Mouse (Mus musculus) cerebellum, adult 9-11 months (tissue): ENCODE results near the gene Map2k7.
A peak's percentile ranks its signal among the peaks of the same experiment; 100 is the strongest.
"Not testable (repeated sequence)": the region's sequence is repeated elsewhere in the genome, so short reads cannot be mapped to it uniquely, and the experiment has no call there.

Experiments
- DNase-seq: peaks from one replicate; pipeline ENCODE4 v3.0.0; 2022

Map2k7 gene

GRCm38 (mm10) chr8:4226739-4227347, 11.7 kb upstream of the Map2k7 start, which contains the start of gene Lrrc8e:
Lrrc8e (plus strand) TSS chr8:4226827.
- DNase-seq, result no peak

GRCm38 (mm10) chr8:4227919-4228318, 10.6 kb upstream of the Map2k7 start:
- no peak for DNase-seq

GRCm38 (mm10) chr8:4229784-4230183, 8.8 kb upstream of the Map2k7 start:
- DNase-seq, result no peak

- no peak for DNase-seq
These were observed 7.8 kb upstream of the Map2k7 start for GRCm38 (mm10) chr8:4230612-4231351.

GRCm38 (mm10) chr8:4237814-4238433, 616 bp upstream of the Map2k7 start:
- DNase-seq, result no peak

- no peak for DNase-seq
These were observed 802 bp downstream of the Map2k7 start for GRCm38 (mm10) chr8:4239193-4239890.

- DNase-seq, result no peak
These were observed 6.5 kb downstream of the Map2k7 start for GRCm38 (mm10) chr8:4245061-4245460.

- no peak for DNase-seq
These were observed 7.2 kb downstream of the Map2k7 start for GRCm38 (mm10) chr8:4245737-4246136.

GRCm38 (mm10) chr8:4247241-4247640, 8.7 kb downstream of the Map2k7 start:
- DNase-seq, result no peak

GRCm38 (mm10) chr8:4247951-4248540, 9.5 kb downstream of the Map2k7 start, which contains the start of gene Tgfbr3l:
Tgfbr3l (plus strand) TSS chr8:4248214.
- DNase-seq, result no peak

GRCm38 (mm10) chr8:4249213-4249612, 10.7 kb downstream of the Map2k7 start:
- DNase-seq, result no peak

- peak; percentile 82 for DNase-seq
These were observed 11.9 kb downstream of the Map2k7 start for GRCm38 (mm10) chr8:4250306-4250970.

- no peak for DNase-seq
These were observed 13.7 kb downstream of the Map2k7 start for GRCm38 (mm10) chr8:4252116-4252760.

GRCm38 (mm10) chr8:4252934-4253841, 14.6 kb downstream of the Map2k7 start, which contains the start of gene Snapc2:
Snapc2 (plus strand) TSS chr8:4253080.
- peak; percentile 93 for DNase-seq

GRCm38 (mm10) chr8:4254001-4254400, 15.5 kb downstream of the Map2k7 start:
- peak; percentile 82 for DNase-seq

- not testable (repeated sequence) for DNase-seq
These were observed 16.9 kb downstream of the Map2k7 start for GRCm38 (mm10) chr8:4255471-4255870.

- no peak for DNase-seq
These were observed 18.4 kb downstream of the Map2k7 start for GRCm38 (mm10) chr8:4256911-4257310.

GRCm38 (mm10) chr8:4257350-4257749, 18.8 kb downstream of the Map2k7 start:
- no peak for DNase-seq

- DNase-seq, result peak; percentile 67
These were observed 19.7 kb downstream of the Map2k7 start for GRCm38 (mm10) chr8:4258233-4258632.

- peak; percentile 48 for DNase-seq
These were observed 20.1 kb downstream of the Map2k7 start for GRCm38 (mm10) chr8:4258678-4259077.
